Mouse (Mus musculus) liver, embryonic 16.5 days (tissue): ENCODE measurements at regions not wholly inside any gene's neighbourhood (a gene's known extent, or its start where the extent isn't known, plus 50 kb on each side); places are given as distances from the start of the nearest gene placed in this dataset.

Experiments
- ATAC-seq: fragments of 200-750 bp; cut with Nextera tagmentation; 2 replicates; pipeline ENCODE4 v1.8.0; 2017; ENCODE audit warnings: low read depth, mild to moderate bottlenecking, moderate number of reproducible peaks, moderate library complexity
- H3K27ac ChIP-seq: fragments of 300-500 bp; sonication (generic); 2 replicates; pipeline ENCODE4 v1.5.1; 2014; ENCODE audit warnings: mild to moderate bottlenecking, low read length
- H3K27me3 ChIP-seq: fragments of 300-500 bp; sonication (generic); 2 replicates; pipeline ENCODE4 v1.6.1; 2014; ENCODE audit warnings: low read depth, low read length, mixed read lengths; ENCODE audit not compliant: control insufficient read depth, insufficient read depth
- H3K36me3 ChIP-seq: fragments of 300-500 bp; sonication (generic); 2 replicates; pipeline ENCODE4 v1.6.1; 2014; ENCODE audit warnings: mild to moderate bottlenecking; ENCODE audit not compliant: control insufficient read depth, insufficient read depth
- H3K4me1 ChIP-seq: fragments of 300-500 bp; sonication (generic); 2 replicates; pipeline ENCODE4 v1.6.1; 2014; ENCODE audit warnings: low read depth, low read length, mixed read lengths; ENCODE audit not compliant: control insufficient read depth
- H3K4me2 ChIP-seq: fragments of 300-500 bp; sonication (generic); 2 replicates; pipeline ENCODE4 v1.6.1; 2014; ENCODE audit warnings: low read depth, low read length, mixed read lengths
- H3K4me3 ChIP-seq: fragments of 300-500 bp; sonication (generic); 2 replicates; pipeline ENCODE4 v1.5.1; 2014; ENCODE audit warnings: low read depth, mild to moderate bottlenecking, low read length
- H3K9ac ChIP-seq: fragments of 300-500 bp; sonication (generic); 2 replicates; pipeline ENCODE4 v1.6.1; 2014; ENCODE audit warnings: low read depth, low read length
- H3K9me3 ChIP-seq: fragments of 300-500 bp; sonication (generic); replicated peaks from 2 replicates; pipeline ENCODE4 v1.6.1; 2016; ENCODE audit warnings: low read length; ENCODE audit not compliant: control insufficient read depth
- WGBS: fragments of 180-500 bp; shearing (Covaris S2); extraction: QIAGEN DNeasy Blood & Tissue Kit; methylation state at CpG from one replicate; pipeline ENCODE4 v1.1.7; 2014; ENCODE audit not compliant: insufficient replicate concordance; 5-methylcytosine and 5-hydroxymethylcytosine counted together

GRCm38 (mm10) chr3:156410126-156410525, 151.5 kb upstream of the Negr1 start:
- Histone ChIP-seq H3K4me1 (no peaks in the 10 kb centered on the region), H3K9ac (no peak overlapping the region), H3K27me3 (no peaks in the 10 kb centered on the region), H3K9me3 (no peaks in the 10 kb centered on the region), H3K4me2 (no peak overlapping the region), H3K36me3 (no peaks in the 10 kb centered on the region), H3K4me3 (no peak overlapping the region), H3K27ac (no peak overlapping the region)
- ATAC-seq: no peak
- 9% methylated on average over 1 of the region's 1 CpGs for WGBS

- H3K4me1 ChIP-seq: no peaks in the 10 kb centered on the region
- no peak overlapping the region for H3K27ac ChIP-seq
- no peaks in the 10 kb centered on the region for H3K36me3 ChIP-seq
- H3K9ac ChIP-seq: no peak overlapping the region
- ATAC-seq: no peak
- H3K27me3 ChIP-seq: no peaks in the 10 kb centered on the region
- no peak overlapping the region for H3K4me2 ChIP-seq
- no peaks in the 10 kb centered on the region for H3K9me3 ChIP-seq
- H3K4me3 ChIP-seq: no peak overlapping the region
- WGBS: 60% methylated on average over 3 of the region's 3 CpGs
Measured at GRCm38 (mm10) chr3:156412757-156413156, 148.8 kb upstream of the Negr1 start.

- H3K4me1 ChIP-seq: no peaks in the 10 kb centered on the region
- no peaks in the 10 kb centered on the region for H3K27me3 ChIP-seq
- H3K9ac ChIP-seq: no peak overlapping the region
- H3K27ac ChIP-seq: no peak overlapping the region
- H3K4me2 ChIP-seq: no peak overlapping the region
- H3K36me3 ChIP-seq: no peaks in the 10 kb centered on the region
- H3K4me3 ChIP-seq: no peak overlapping the region
- no peaks in the 10 kb centered on the region for H3K9me3 ChIP-seq
- no peak for ATAC-seq
- WGBS: 66% methylated on average over 13 of the region's 13 CpGs
Measured at GRCm38 (mm10) chr3:156414431-156415427, 146.9 kb upstream of the Negr1 start.

- Histone ChIP-seq H3K27ac (no peak overlapping the region), H3K27me3 (no peaks in the 10 kb centered on the region), H3K36me3 (no peaks in the 10 kb centered on the region), H3K9me3 (no peaks in the 10 kb centered on the region), H3K4me3 (no peak overlapping the region), H3K4me2 (no peak overlapping the region), H3K4me1 (no peaks in the 10 kb centered on the region), H3K9ac (no peak overlapping the region)
- no peak for ATAC-seq
Measured at GRCm38 (mm10) chr3:156418124-156418523, 143.5 kb upstream of the Negr1 start.

GRCm38 (mm10) chr3:156423100-156423499, 138.5 kb upstream of the Negr1 start:
- ATAC-seq: no peak
- Histone ChIP-seq H3K4me3 (no peak overlapping the region), H3K9me3 (no peaks in the 10 kb centered on the region), H3K9ac (no peak overlapping the region), H3K27ac (no peak overlapping the region), H3K27me3 (no peaks in the 10 kb centered on the region), H3K36me3 (no peaks in the 10 kb centered on the region), H3K4me2 (no peak overlapping the region), H3K4me1 (no peaks in the 10 kb centered on the region)
- 47% methylated on average over 3 of the region's 3 CpGs for WGBS

GRCm38 (mm10) chr3:156455042-156455441, 106.6 kb upstream of the Negr1 start:
- H3K4me2 ChIP-seq: no peak overlapping the region
- H3K9ac ChIP-seq: no peak overlapping the region
- H3K27me3 ChIP-seq: no peaks in the 10 kb centered on the region
- no peaks in the 10 kb centered on the region for H3K4me1 ChIP-seq
- H3K27ac ChIP-seq: no peak overlapping the region
- no peaks in the 10 kb centered on the region for H3K9me3 ChIP-seq
- no peak for ATAC-seq
- whole genome bisulfite sequencing: 56% methylated on average over 4 of the region's 4 CpGs
- no peak overlapping the region for H3K4me3 ChIP-seq
- no peaks in the 10 kb centered on the region for H3K36me3 ChIP-seq

- H3K36me3 ChIP-seq: no peaks in the 10 kb centered on the region
- 10% methylated on average over 2 of the region's 2 CpGs for WGBS
- H3K9me3 ChIP-seq: no peaks in the 10 kb centered on the region
- H3K27me3 ChIP-seq: no peaks in the 10 kb centered on the region
- H3K4me2 ChIP-seq: no peak overlapping the region
- no peak overlapping the region for H3K27ac ChIP-seq
- no peak overlapping the region for H3K9ac ChIP-seq
- no peak for ATAC-seq
- no peaks in the 10 kb centered on the region for H3K4me1 ChIP-seq
- no peak overlapping the region for H3K4me3 ChIP-seq
Measured at GRCm38 (mm10) chr3:156463299-156463698, 98.3 kb upstream of the Negr1 start.

GRCm38 (mm10) chr3:156465601-156466000, 96.0 kb upstream of the Negr1 start:
- H3K27ac ChIP-seq: no peak overlapping the region
- H3K4me1 ChIP-seq: no peaks in the 10 kb centered on the region
- H3K36me3 ChIP-seq: no peaks in the 10 kb centered on the region
- H3K9me3 ChIP-seq: no peaks in the 10 kb centered on the region
- WGBS: 54% methylated on average over 5 of the region's 5 CpGs
- no peak overlapping the region for H3K9ac ChIP-seq
- no peak overlapping the region for H3K4me2 ChIP-seq
- no peak for ATAC-seq
- no peak overlapping the region for H3K4me3 ChIP-seq
- H3K27me3 ChIP-seq: no peaks in the 10 kb centered on the region

- no peak for ATAC-seq
- Histone ChIP-seq H3K9ac (no peak overlapping the region), H3K27me3 (no peaks in the 10 kb centered on the region), H3K4me2 (no peak overlapping the region), H3K4me3 (no peak overlapping the region), H3K9me3 (no peaks in the 10 kb centered on the region), H3K36me3 (no peaks in the 10 kb centered on the region), H3K4me1 (no peaks in the 10 kb centered on the region), H3K27ac (no peak overlapping the region)
- 82% methylated on average over 4 of the region's 4 CpGs for WGBS
Measured at GRCm38 (mm10) chr3:156472665-156473064, 88.9 kb upstream of the Negr1 start.
